Mouse (Mus musculus) midbrain, embryonic 10.5 days (tissue): ENCODE results near the gene Nkapl. TPM values are rescaled to one million over a fixed set of nuclear protein-coding genes. Genes with fewer than 3 reads are reported as not detected.
"Not testable (repeated sequence)": the region's sequence is repeated elsewhere in the genome, so short reads cannot be mapped to it uniquely, and the experiment has no call there.

Experiments used
- DNase-seq: peaks from one replicate; pipeline ENCODE4 v3.0.0-alpha.2; 2017; ENCODE audit warnings: low spot score
- H3K27ac ChIP-seq: fragments of 300-500 bp; sonication (generic); replicated peaks from 2 replicates; pipeline ENCODE4 v1.5.1; 2016; ENCODE audit warnings: mild to moderate bottlenecking
- H3K27me3 ChIP-seq: fragments of 300-500 bp; sonication (generic); 2 replicates; pipeline ENCODE4 v1.6.1; 2016; ENCODE audit warnings: low read depth, mild to moderate bottlenecking; ENCODE audit not compliant: poor library complexity, severe bottlenecking
- H3K36me3 ChIP-seq: fragments of 300-500 bp; sonication (generic); 2 replicates; pipeline ENCODE4 v1.6.1; 2016; ENCODE audit warnings: mild to moderate bottlenecking, moderate library complexity
- H3K4me1 ChIP-seq: fragments of 300-500 bp; sonication (generic); 2 replicates; pipeline ENCODE4 v1.6.1; 2016
- H3K4me3 ChIP-seq: fragments of 300-500 bp; sonication (generic); 2 replicates; pipeline ENCODE4 v1.5.1; 2016; ENCODE audit warnings: mild to moderate bottlenecking, moderate library complexity
- H3K9me3 ChIP-seq: fragments of 300-500 bp; sonication (generic); replicated peaks from 2 replicates; pipeline ENCODE4 v1.6.1; 2016; ENCODE audit warnings: mild to moderate bottlenecking
- WGBS: fragments of 180-500 bp; shearing (Covaris S2); methylation state at CpG from one replicate; pipeline ENCODE4 v1.1.7; 2016; 5-methylcytosine and 5-hydroxymethylcytosine counted together
- polyA plus RNA-seq: library from polyadenylated mRNA; unstranded; fragments of >200 nt; fragmentation: Nextera tagmentation; extraction: Ambion mirVana; gene quantifications from 2 replicates; pipeline ENCODE4 v1.2.1, GENCODE M21; 2016

Nkapl gene
- polyA plus RNA-seq: 1.7 and 2.3 TPM in 2 replicates

DNA sequence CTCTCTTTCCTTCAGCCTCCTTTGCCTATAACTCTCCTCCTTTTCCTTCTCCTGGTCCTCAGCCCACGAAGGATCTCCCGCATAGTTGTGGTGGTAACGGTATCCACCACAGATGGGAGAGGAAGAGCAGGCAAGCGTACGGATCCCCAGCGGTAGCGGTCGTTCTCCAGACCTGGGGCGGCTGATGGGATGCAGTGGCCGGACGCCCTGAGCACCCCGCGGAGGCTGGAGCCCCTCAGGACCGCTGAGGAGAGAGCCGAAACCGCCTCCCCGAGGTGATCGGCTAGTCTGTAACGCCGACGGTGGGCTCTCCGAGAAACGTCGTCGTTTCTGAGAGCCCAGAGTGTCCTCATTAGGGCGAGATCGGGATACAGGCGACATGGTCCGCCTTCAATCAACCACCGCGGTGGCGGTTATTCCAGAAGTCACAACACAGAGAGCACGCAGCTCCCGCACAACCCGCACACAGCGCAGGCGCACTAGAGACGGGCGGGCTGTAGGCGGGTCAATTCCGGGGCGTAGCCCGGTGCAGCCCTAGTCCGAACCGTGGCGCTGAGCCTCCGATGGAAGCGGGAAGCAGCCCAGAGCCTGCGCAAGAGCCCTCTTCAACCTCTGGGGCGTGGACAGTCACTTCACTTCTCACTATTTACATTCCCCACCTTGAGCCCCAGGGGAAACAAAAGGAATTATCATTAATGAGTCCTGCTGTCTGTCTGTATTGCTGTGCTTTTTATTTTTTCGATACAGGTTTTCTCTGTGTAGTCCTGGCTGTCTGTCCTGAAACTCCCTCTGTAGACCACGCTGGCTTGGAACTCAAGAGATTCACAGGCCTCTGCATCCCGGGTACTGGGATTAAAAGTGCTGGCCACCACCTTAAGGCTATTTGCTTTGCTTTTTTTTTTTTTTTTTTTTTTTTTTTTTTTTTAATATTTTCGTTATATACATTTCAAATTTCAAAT is at the start of gene Nkapl:
TSS of gene Nkapl (minus strand) at position 449 of the 959 bp plus-strand sequence.
- H3K27ac ChIP-seq: peak within 1 kb of the TSS; percentile 82
- H3K4me3 ChIP-seq: peak within 1 kb of the TSS; percentile 67
- H3K36me3 ChIP-seq: no peaks in the 10 kb centered on the region
- H3K9me3 ChIP-seq: no peaks in the 10 kb centered on the region
- peaks cover 56% of the 10 kb centered on the region for H3K27me3 ChIP-seq
- DNase-seq: peak; percentile 88
- peaks cover 20% of the 10 kb centered on the region for H3K4me1 ChIP-seq
- under 1% methylated on average over 54 of the region's 54 CpGs for WGBS

DNA sequence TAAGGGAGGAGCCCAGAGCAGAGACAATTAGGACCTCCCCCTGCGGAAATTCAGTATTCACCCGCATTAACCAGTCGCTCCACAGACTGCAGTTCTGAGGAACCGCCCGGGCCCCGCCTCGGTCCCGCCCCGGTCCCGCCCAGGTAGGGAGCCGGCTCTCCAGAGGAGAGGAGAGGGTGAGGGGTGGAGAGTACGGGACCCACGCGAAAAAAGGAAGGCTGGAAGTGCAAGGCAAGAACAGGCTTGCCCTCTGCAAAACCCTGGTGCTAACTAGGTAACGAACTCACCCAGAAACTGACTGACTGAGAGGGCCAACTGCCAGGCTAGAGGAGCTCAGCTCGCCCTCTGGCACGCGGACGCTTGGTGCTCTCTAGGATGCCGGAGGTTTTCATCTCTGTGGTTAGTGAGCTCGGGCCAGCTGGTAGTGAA is 37.9 kb upstream of the Nkapl start:
- Histone ChIP-seq H3K27me3 (no peaks in the 10 kb centered on the region), H3K4me1 (peaks cover 10% of the 10 kb centered on the region), H3K9me3 (no peaks in the 10 kb centered on the region), H3K36me3 (no peaks in the 10 kb centered on the region), H3K4me3 (peak overlapping the region; percentile 75), H3K27ac (peak overlapping the region; percentile 93)
- 0% methylated on average over 21 of the region's 21 CpGs for WGBS
- DNase-seq: peak; percentile 86

DNA sequence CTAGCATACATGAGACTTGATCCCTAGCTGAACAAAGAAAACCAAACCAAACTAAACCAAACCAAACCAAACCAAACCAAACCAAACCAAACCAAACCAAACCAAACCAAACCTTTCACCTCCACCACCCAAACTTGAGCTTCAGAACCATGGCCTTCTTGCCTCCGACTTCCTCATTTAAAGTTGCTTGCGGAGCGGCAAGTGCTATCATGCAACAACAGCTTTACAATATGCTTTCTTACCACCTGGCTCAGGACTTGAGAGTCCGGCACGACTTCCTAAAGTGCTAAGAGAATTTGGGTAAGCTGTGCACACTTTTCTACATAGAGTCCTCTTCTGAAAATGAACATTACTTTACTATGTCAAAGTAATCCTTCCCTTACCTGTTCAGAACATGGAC is 34.0 kb upstream of the Nkapl start:
- H3K27ac ChIP-seq: no peak overlapping the region
- no peaks in the 10 kb centered on the region for H3K27me3 ChIP-seq
- no peak overlapping the region for H3K4me3 ChIP-seq
- H3K36me3 ChIP-seq: no peaks in the 10 kb centered on the region
- WGBS: 91% methylated on average over 5 of the region's 5 CpGs
- no peaks in the 10 kb centered on the region for H3K9me3 ChIP-seq
- peaks cover 10% of the 10 kb centered on the region for H3K4me1 ChIP-seq
- no peak for DNase-seq

DNA sequence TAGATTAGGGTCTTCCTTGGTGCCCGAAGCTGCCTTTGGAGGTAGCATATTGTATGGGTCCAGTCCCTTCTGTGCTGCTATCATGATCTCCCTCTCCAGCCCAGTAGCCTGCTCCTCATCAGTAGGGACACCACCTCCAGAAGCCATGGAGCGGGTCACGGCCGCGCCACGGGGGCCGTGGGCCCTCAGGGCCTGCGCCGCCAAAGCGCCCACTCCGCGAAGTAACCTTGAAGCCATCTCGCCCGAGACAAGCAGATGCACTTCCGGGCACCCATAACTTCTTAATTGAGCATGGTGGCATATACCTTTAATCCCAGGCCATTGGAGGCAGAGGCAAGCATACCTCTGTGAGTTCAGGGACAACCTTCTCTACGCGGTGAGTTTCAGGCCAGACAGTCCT is 32.9 kb upstream of the Nkapl start, which contains the start of gene Gm11273:
TSS of gene Gm11273 (minus strand) at position 237 of the 400 bp plus-strand sequence.
- H3K4me3 ChIP-seq, H3K36me3 ChIP-seq, H3K27me3 ChIP-seq, H3K9me3 ChIP-seq, H3K4me1 ChIP-seq, DNase-seq, H3K27ac ChIP-seq: not testable (repeated sequence)
- 91% methylated on average over 17 of the region's 17 CpGs for WGBS

DNA sequence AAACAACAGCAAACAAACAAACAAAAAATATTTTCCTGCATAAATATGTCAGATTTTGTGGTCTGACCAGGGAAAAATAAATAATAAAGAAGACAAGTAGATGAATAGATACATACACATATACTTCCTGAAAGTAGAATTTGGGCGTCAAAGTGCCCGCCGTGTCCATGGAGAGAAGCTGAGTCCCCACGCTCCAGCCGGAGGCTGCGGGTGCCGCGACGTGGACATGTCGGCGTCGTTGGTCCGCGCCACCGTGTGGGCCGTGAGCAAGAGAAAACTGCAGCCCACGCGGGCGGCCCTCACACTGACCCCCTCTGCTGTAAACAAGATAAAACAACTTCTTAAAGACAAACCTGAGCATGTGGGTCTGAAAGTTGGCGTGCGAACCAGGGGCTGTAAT is 26.8 kb upstream of the Nkapl start, which contains the start of gene AK157302:
TSS of gene AK157302 (plus strand) at position 144 of the 400 bp plus-strand sequence.
- no peaks in the 10 kb centered on the region for H3K36me3 ChIP-seq
- H3K4me3 ChIP-seq: no peak within 1 kb of the TSS
- H3K27me3 ChIP-seq: no peaks in the 10 kb centered on the region
- H3K4me1 ChIP-seq: no peaks in the 10 kb centered on the region
- H3K27ac ChIP-seq: no peak within 1 kb of the TSS
- DNase-seq: no peak
- H3K9me3 ChIP-seq: no peaks in the 10 kb centered on the region
- 94% methylated on average over 21 of the region's 21 CpGs for WGBS

DNA sequence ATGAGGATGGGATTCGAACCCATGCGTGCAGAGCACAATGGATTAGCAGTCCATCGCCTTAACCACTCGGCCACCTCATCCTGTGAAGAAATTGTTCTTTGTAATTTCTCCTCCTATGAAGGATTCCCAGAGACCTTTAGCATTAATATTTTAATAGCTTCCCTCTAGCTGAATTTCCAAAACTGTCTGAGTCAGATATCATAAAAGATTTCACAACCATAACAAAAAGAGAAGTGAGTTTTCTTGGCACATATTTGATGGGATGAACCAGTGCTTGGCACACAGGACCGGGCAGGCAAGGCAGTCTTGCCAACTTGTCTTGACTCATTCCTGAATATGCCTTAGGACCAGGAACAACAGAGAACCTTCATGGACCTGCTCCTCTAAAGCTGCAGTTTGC is 24.5 kb upstream of the Nkapl start:
- Histone ChIP-seq H3K4me1 (no peaks in the 10 kb centered on the region), H3K4me3 (no peak overlapping the region), H3K27me3 (no peaks in the 10 kb centered on the region), H3K36me3 (no peaks in the 10 kb centered on the region), H3K9me3 (no peaks in the 10 kb centered on the region), H3K27ac (no peak overlapping the region)
- whole genome bisulfite sequencing: 94% methylated on average over 5 of the region's 5 CpGs
- DNase-seq: no peak

DNA sequence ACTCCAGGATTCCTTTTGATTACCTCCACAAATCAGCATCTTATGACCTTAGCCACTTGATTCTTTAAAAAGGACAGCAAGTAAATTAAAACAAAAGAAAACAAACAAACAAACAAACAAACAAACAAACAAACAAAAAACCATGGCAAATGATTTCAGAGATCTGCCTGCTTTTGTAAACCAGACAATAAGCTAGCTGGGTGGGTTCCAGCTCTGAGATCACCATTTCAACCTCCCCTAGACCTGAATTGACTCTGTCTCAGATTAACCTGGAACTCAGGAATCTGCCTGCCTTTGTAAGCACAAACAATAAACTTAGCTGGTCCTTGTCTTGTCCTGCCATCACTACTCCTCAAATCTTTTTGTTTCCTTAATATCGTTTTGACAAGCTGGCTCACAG is 18.6 kb upstream of the Nkapl start:
- no peak for DNase-seq
- 95% methylated on average over 1 of the region's 1 CpGs for WGBS
- H3K27ac ChIP-seq: no peak overlapping the region

DNA sequence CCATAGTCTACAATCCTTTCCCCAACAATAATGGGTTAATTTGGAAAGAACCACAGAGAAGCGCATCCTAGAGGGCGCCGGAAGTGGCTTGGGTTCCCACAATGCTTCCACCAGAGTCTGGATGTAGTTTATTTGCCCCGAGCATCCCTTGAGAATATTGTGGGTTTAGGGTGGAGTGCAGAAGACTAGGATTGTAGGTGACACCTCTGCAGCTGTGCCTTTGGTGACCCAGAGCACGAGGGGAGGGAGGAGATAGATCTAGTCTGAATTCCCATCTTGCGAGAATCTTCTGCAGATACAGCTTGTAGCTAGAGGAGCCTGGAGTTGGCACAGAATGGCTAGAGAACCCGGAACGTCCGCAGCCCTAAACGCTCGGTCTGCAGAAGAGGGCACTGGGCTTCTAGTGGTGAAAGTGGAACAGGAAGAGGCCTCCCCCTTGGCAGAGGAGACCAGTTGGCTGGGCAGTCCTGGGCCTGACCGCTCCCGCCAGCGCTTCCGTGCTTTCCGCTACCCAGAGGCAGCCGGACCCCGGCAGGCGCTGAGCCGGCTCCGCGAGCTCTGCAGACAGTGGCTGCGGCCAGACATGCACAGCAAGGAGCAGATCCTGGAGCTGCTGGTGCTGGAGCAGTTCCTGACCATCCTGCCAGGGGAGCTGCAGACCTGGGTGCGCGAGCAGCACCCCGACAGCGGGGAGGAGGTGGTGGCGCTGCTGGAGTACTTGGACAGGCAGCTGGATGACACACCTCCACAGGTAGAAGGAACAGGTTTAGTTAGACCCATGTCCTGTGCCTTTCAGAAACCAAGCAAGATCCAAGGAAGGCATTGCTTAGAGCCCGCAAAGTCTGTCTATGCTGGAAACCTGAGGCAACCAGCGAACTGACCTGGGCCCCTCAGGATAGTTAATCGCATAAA is 10.7 kb upstream of the Nkapl start, which contains the start of the genes Zkscan4 and Gm10065:
TSS of gene Zkscan4 (plus strand) at position 149 of the 912 bp plus-strand sequence.
TSS of gene Gm10065 (minus strand) at position 683 of the 912 bp plus-strand sequence.
- WGBS: 5% methylated on average over 31 of the region's 31 CpGs
- H3K4me1 ChIP-seq: peaks cover 15% of the 10 kb centered on the region
- not testable (repeated sequence) for H3K27me3 ChIP-seq, H3K36me3 ChIP-seq, H3K9me3 ChIP-seq
- DNase-seq: peak; percentile 72
- H3K27ac ChIP-seq: peak within 1 kb of the TSS; percentile 83
- peak within 1 kb of the TSS; percentile 68 for H3K4me3 ChIP-seq

More for the DNA sequence above, 18.6 kb upstream of the Nkapl start:
- no peaks in the 10 kb centered on the region for H3K4me1 ChIP-seq
- H3K9me3 ChIP-seq: no peaks in the 10 kb centered on the region
- no peak overlapping the region for H3K4me3 ChIP-seq
- peaks cover 27% of the 10 kb centered on the region for H3K36me3 ChIP-seq
- H3K27me3 ChIP-seq: no peaks in the 10 kb centered on the region

DNA sequence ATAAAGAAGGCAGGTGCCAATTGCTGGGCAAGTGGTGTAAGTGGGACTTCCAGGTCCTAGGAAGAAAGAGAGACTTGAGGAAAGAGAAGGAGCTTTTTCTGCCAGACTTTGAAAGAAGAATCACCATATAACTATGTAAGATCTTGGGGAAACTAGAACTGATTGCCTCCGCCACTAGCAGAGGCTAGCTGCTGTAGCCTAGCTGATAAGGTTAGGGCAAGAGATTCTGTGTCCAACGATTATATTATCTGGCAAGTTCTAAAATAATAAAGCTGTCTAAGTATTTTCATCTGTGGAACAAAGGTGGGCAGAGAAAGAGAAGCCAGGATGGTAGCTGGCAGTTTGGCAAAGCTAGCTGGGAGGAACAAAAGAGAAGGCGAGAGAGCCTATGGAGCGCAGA is 4.1 kb upstream of the Nkapl start:
- 22% methylated on average over 4 of the region's 4 CpGs for WGBS
- no peak overlapping the region; the same call in 1 of the 2 replicates for H3K27ac ChIP-seq
- H3K4me1 ChIP-seq: peaks cover 20% of the 10 kb centered on the region
- H3K36me3 ChIP-seq: no peaks in the 10 kb centered on the region
- no peak for DNase-seq
- no peaks in the 10 kb centered on the region for H3K9me3 ChIP-seq
- peaks cover 35% of the 10 kb centered on the region for H3K27me3 ChIP-seq
- H3K4me3 ChIP-seq: no peak overlapping the region

DNA sequence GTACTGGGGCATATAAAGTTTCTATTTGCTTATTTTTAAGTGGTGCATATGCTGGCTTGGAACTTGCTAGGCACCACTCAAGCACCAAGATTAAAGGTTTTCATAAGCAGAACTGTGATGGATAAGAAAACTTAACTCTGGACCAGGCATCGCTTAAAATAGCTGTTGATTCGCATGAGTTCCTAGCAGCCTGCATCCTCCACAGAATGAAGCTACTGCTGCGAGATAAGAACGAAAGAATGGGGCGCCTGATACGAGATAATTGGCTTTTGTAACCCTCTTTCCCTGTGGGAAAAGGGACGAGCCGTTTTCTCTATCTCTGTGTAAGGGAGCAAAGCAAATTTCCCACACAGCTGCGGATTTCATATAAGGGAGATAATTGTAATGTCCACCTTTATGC is 788 bp upstream of the Nkapl start:
- H3K9me3 ChIP-seq: no peaks in the 10 kb centered on the region
- peaks cover 20% of the 10 kb centered on the region for H3K4me1 ChIP-seq
- DNase-seq: no peak
- H3K27me3 ChIP-seq: peaks cover 56% of the 10 kb centered on the region
- 0 out of 2 replicates have a peak overlapping the region, but pooled peaks have one; percentile 67 for H3K4me3 ChIP-seq
- no peak overlapping the region for H3K27ac ChIP-seq
- WGBS: 17% methylated on average over 9 of the region's 9 CpGs
- no peaks in the 10 kb centered on the region for H3K36me3 ChIP-seq

DNA sequence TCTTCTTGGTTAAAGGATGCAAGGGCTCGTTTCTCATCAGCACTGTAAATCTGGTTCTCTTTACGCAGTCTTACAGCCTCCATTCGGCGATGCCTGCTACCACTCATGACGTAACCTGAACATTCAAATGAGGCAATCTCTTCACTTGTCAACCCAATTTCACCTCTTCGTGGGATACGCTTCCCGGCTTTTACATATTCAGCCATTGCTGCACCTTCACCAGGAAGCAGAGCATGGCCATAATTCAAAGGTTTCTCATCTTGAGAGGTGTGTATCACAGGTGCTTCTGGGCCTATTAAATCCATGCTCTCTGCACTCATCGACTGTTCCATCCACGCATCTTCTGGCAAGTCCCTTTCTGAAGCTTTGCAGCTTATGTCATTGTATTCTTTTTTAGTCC is 973 bp downstream of the Nkapl start:
- H3K27me3 ChIP-seq: peaks cover 55% of the 10 kb centered on the region
- no peak overlapping the region for H3K27ac ChIP-seq
- H3K9me3 ChIP-seq: peaks cover 3% of the 10 kb centered on the region; the same call in 1 of the 2 replicates
- H3K4me3 ChIP-seq: no peak overlapping the region
- 88% methylated on average over 10 of the region's 10 CpGs for WGBS
- H3K4me1 ChIP-seq: peaks cover 12% of the 10 kb centered on the region
- DNase-seq: no peak
- no peaks in the 10 kb centered on the region for H3K36me3 ChIP-seq

DNA sequence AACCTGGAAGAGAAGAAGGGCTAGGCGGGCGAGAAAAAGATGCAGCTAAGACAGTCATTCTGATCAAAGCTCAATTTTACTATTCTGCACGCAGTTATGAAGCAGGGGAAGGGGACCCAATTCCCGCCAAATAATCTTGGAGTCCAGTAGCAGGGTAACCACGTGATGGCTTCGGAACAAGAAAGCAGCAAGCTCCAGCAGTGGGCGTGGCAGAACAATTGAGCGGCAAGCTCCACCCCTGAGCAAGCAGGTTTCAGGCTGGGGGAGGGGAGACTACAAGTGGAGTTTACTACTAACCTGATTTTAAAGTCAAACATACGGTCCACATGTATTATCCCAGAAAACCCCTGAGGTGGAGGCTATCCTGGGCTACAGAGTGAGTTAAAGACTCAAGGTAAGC is 5.8 kb downstream of the Nkapl start:
- not testable (repeated sequence) for H3K27ac ChIP-seq, H3K4me1 ChIP-seq, H3K4me3 ChIP-seq, H3K36me3 ChIP-seq, H3K9me3 ChIP-seq, DNase-seq
- H3K27me3 ChIP-seq: peaks cover 51% of the 10 kb centered on the region
- WGBS: 56% methylated on average over 9 of the region's 9 CpGs
